Mouse (Mus musculus): Measurements from ENCODE around the gene Gng2.

GRCm38 (mm10) chr14:19867286-19867935 is 110.0 kb downstream of the Gng2 start:
- TF ChIP-seq CTCF (IDR thresholded peaks at IDR 0.05; ENCODE audit: control insufficient read depth, insufficient read depth, insufficient read length) (no peak), MYOD1 (IDR thresholded peaks at IDR 0.05; ENCODE audit: control insufficient read depth, insufficient read length, low read depth) (no peak), FOSL1 (IDR thresholded peaks at IDR 0.05; ENCODE audit: insufficient read depth, low read length, poor library complexity, severe bottlenecking) (no peak), MAX (IDR thresholded peaks at IDR 0.05) (no peak)
